Mouse (Mus musculus) lung, adult 2 months (tissue): Measurements from ENCODE around the gene Pgrmc1.

Experiments used
- CTCF ChIP-seq: fragments of 200-500 bp; IDR thresholded peaks from 2 replicates; pipeline ENCODE4 v1.5.1; 2011; ENCODE audit warnings: mild to moderate bottlenecking, low read length, control low read depth; ENCODE audit not compliant: insufficient read depth
- POLR2A ChIP-seq: fragments of 200-500 bp; IDR thresholded peaks from 2 replicates; pipeline ENCODE4 v1.6.1; 2011; ENCODE audit warnings: low read depth, mild to moderate bottlenecking, control low read depth, low read length, borderline replicate concordance; ENCODE audit errors: extremely low read depth

GRCm38 (mm10) chrX:36551351-36551750 is 46.7 kb upstream of the Pgrmc1 start:
- TF ChIP-seq CTCF (no peak), POLR2A (no peak)
